Mouse (Mus musculus) forebrain, embryonic 11.5 days (tissue): ENCODE data around the gene Fndc3b. TPM values are rescaled to one million over a fixed set of nuclear protein-coding genes. Genes with fewer than 3 reads are reported as not detected.
A peak's percentile ranks its signal among the peaks of the same experiment; 100 is the strongest.

ENCODE experiments used
- ATAC-seq: fragments of 200-750 bp; cut with Nextera tagmentation; replicated peaks from 2 replicates; pipeline ENCODE4 v1.8.0; 2017; ENCODE audit warnings: moderate TSS enrichment; ENCODE audit not compliant: low FRiP score
- DNase-seq: peaks from one replicate; pipeline ENCODE4 v3.0.0-alpha.2; 2017; ENCODE audit warnings: low spot score
- H3K27ac ChIP-seq: fragments of 300-500 bp; sonication (generic); 2 replicates; pipeline ENCODE4 v1.5.1; 2014; ENCODE audit warnings: low read depth, low read length
- H3K27me3 ChIP-seq: fragments of 300-500 bp; sonication (generic); 2 replicates; pipeline ENCODE4 v1.6.1; 2014; ENCODE audit warnings: mild to moderate bottlenecking, low read length, mixed read lengths; ENCODE audit not compliant: control insufficient read depth, insufficient read depth
- H3K36me3 ChIP-seq: fragments of 300-500 bp; sonication (generic); 2 replicates; pipeline ENCODE4 v1.6.1; 2014; ENCODE audit warnings: mild to moderate bottlenecking, low read length, moderate library complexity, mixed read lengths; ENCODE audit not compliant: control insufficient read depth, insufficient read depth
- H3K4me1 ChIP-seq: fragments of 300-500 bp; sonication (generic); replicated peaks from 2 replicates; pipeline ENCODE4 v1.6.1; 2014; ENCODE audit warnings: low read length, mixed read lengths; ENCODE audit not compliant: control insufficient read depth, insufficient read depth
- H3K4me2 ChIP-seq: fragments of 300-500 bp; sonication (generic); 2 replicates; pipeline ENCODE4 v1.6.1; 2014; ENCODE audit warnings: low read depth, mild to moderate bottlenecking, low read length, moderate library complexity, mixed read lengths; ENCODE audit not compliant: severe bottlenecking
- H3K4me3 ChIP-seq: fragments of 300-500 bp; sonication (generic); 2 replicates; pipeline ENCODE4 v1.5.1; 2014; ENCODE audit warnings: low read depth, low read length
- H3K9ac ChIP-seq: fragments of 300-500 bp; sonication (generic); 2 replicates; pipeline ENCODE4 v1.6.1; 2014; ENCODE audit warnings: low read length
- H3K9me3 ChIP-seq: fragments of 300-500 bp; sonication (generic); 2 replicates; pipeline ENCODE4 v1.6.1; 2016; ENCODE audit warnings: low read length, mixed read lengths; ENCODE audit not compliant: control insufficient read depth
- WGBS: fragments of 180-500 bp; shearing (Covaris S2); extraction: QIAGEN DNeasy Blood & Tissue Kit; methylation state at CpG from one replicate; pipeline ENCODE4 v1.1.7; 2014; 5-methylcytosine and 5-hydroxymethylcytosine counted together
- microRNA-seq: library from miRNA; unstranded; fragments of <30 nt; microRNA quantifications from one replicate; pipeline ENCODE4, GENCODE M21; 2016; ENCODE audit not compliant: insufficient number of aligned reads
- polyA plus RNA-seq: library from polyadenylated mRNA; unstranded; fragments of >200 nt; fragmentation: Nextera tagmentation; extraction: Ambion mirVana; gene quantifications from 2 replicates; pipeline ENCODE4 v1.2.1, GENCODE M21; 2014

Fndc3b gene
- polyA plus RNA-seq, 1 experiment from 2014 or later: 11.3 TPM

DNA sequence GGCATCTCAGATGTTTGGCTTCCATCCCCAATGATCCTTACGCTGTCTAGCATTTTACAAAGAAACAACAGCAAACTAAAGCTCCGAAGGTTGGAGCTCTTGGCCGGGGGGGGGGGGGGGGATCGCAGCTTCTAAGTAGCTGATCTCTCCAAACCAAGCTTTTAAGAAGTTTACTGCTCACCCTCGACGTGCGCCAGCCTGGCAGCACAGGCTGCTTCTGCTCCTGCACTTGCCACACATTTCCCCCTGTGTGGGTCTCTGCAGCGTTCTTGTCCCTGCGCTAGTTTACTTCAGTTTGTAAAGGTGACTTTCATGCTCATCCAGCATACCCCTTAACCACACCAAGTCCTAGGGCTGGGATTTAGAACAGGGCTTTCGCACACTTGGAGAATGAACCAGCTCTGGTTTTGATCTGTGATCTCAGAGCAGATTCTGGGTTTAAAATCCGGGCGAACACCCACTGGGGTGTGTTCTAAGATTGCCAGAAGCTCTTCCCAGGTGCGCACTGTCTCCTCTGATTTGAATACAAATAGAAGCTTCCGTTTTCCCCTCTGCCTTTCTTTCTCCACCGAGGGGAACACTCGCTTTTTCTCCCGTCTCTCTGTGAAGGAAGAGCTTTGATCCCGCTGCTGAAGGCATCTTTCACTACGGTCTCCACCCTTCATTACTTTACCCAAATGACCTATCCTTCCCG is 340.4 kb downstream of the Fndc3b start:
- ATAC-seq (no peak), DNase-seq (no peak)
- Histone ChIP-seq H3K36me3 (no peaks in the 10 kb centered on the region), H3K4me2 (peak overlapping the region; percentile 55), H3K9ac (no peak overlapping the region), H3K4me1 (no peaks in the 10 kb centered on the region; the same call in 1 of the 2 replicates), H3K4me3 (peak overlapping the region; percentile 27), H3K27ac (no peak overlapping the region), H3K9me3 (no peaks in the 10 kb centered on the region), H3K27me3 (peaks cover 38% of the 10 kb centered on the region)
- 3% methylated on average over 20 of the region's 20 CpGs for WGBS

DNA sequence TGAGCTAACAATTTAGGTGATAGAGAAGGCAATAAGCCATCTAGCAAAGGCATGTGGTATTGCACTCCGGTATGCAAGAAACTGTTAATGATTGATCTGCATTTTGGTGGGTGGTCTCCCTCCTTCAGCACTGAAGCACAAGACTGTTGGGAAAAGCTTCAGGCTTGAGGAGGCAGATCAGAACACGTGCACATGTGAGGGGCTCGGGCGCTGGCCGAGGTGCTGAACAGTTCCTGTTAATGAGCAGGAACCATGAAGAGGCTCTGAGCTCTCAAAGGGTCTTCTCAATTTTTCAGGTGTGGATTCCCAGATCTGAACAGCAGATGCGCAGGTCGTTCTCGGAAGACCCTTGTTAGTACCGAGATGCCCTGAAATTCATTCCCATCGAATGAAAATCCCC is 341.0 kb downstream of the Fndc3b start:
- ATAC-seq (no peak), DNase-seq (peak; percentile 84)
- no peaks in the 10 kb centered on the region for H3K36me3 ChIP-seq
- no peak overlapping the region for H3K4me2 ChIP-seq
- H3K9ac ChIP-seq: no peak overlapping the region
- WGBS: 8% methylated on average over 10 of the region's 10 CpGs
- peaks cover 38% of the 10 kb centered on the region for H3K27me3 ChIP-seq
- no peak overlapping the region for H3K4me3 ChIP-seq
- no peak overlapping the region for H3K27ac ChIP-seq
- H3K9me3 ChIP-seq: no peaks in the 10 kb centered on the region
- no peaks in the 10 kb centered on the region; the same call in 1 of the 2 replicates for H3K4me1 ChIP-seq

Small RNA genes lying within 50 kb of the gene (microRNA-seq; reads per million reads assigned to microRNA genes)
- gene Mir3092: not detected

Other genes with a start within 250 kb of the Fndc3b start
- gene Tmem212, start 185.1 kb upstream of the Fndc3b start, polyA plus RNA-seq: not detected in 2 replicates
- gene Pld1, start 227.4 kb upstream of the Fndc3b start, polyA plus RNA-seq: 4.6 and 5.3 TPM in 2 replicates